Mouse (Mus musculus) heart, embryonic 14.5 days (tissue): ENCODE measurements around the gene Lbh. TPM values are rescaled to one million over a fixed set of nuclear protein-coding genes. Genes with fewer than 3 reads are reported as not detected.
A peak's percentile ranks its signal among the peaks of the same experiment; 100 is the strongest.

Experiments
- ATAC-seq: fragments of 200-750 bp; cut with Nextera tagmentation; 2 replicates; pipeline ENCODE4 v1.8.0; 2017; ENCODE audit warnings: low read depth, moderate TSS enrichment; ENCODE audit not compliant: insufficient number of reproducible peaks, insufficient read depth, low FRiP score
- H3K27ac ChIP-seq, 2 experiments: fragments of 200-500 bp in 1 of 2; fragments of 300-500 bp in 1 of 2; sonication (generic) in 1 of 2; replicated peaks in 1 of 2; 2 replicates each; pipeline ENCODE4 v1.5.1; 2012 to 2014; ENCODE audit warnings: low read depth in 2 of 2, low read length in 2 of 2, control low read depth in 1 of 2, mild to moderate bottlenecking in 1 of 2, mixed read lengths in 1 of 2; ENCODE audit not compliant: control insufficient read depth in 1 of 2, insufficient read depth in 1 of 2
- H3K27me3 ChIP-seq: fragments of 300-500 bp; sonication (generic); 2 replicates; pipeline ENCODE4 v1.6.1; 2014; ENCODE audit warnings: mild to moderate bottlenecking, low read length, control low read depth; ENCODE audit not compliant: control insufficient read depth, insufficient read depth
- H3K36me3 ChIP-seq: fragments of 300-500 bp; sonication (generic); 2 replicates; pipeline ENCODE4 v1.6.1; 2014; ENCODE audit warnings: mild to moderate bottlenecking, control low read depth, low read length, mixed read lengths; ENCODE audit not compliant: control insufficient read depth, insufficient read depth
- H3K4me1 ChIP-seq, 2 experiments: fragments of 200-500 bp in 1 of 2; fragments of 300-500 bp in 1 of 2; sonication (generic) in 1 of 2; 2 replicates each; pipeline ENCODE4 v1.6.1; 2012 to 2014; ENCODE audit warnings: low read length in 2 of 2, control low read depth in 1 of 2, mixed read lengths in 1 of 2; ENCODE audit not compliant: control insufficient read depth in 2 of 2, insufficient read depth in 2 of 2
- H3K4me2 ChIP-seq: fragments of 300-500 bp; sonication (generic); 2 replicates; pipeline ENCODE4 v1.6.1; 2014; ENCODE audit warnings: mild to moderate bottlenecking, low read length
- H3K4me3 ChIP-seq, 2 experiments: fragments of 200-500 bp in 1 of 2; fragments of 300-500 bp in 1 of 2; sonication (generic) in 1 of 2; 2 replicates each; pipeline ENCODE4 v1.5.1; 2012 to 2014; ENCODE audit warnings: low read length in 2 of 2, mild to moderate bottlenecking in 2 of 2, control low read depth in 1 of 2, low read depth in 1 of 2, moderate library complexity in 1 of 2; ENCODE audit not compliant: control insufficient read depth in 1 of 2, insufficient read depth in 1 of 2
- H3K9ac ChIP-seq: fragments of 300-500 bp; sonication (generic); 2 replicates; pipeline ENCODE4 v1.6.1; 2014; ENCODE audit warnings: mild to moderate bottlenecking, low read length
- H3K9me3 ChIP-seq: fragments of 300-500 bp; sonication (generic); 2 replicates; pipeline ENCODE4 v1.6.1; 2016; ENCODE audit warnings: low read length, control low read depth; ENCODE audit not compliant: control insufficient read depth
- whole genome bisulfite sequencing: fragments of 180-500 bp; shearing (Covaris S2); extraction: QIAGEN DNeasy Blood & Tissue Kit; methylation state at CpG from one replicate; pipeline ENCODE4 v1.1.7; 2014; 5-methylcytosine and 5-hydroxymethylcytosine counted together
- polyA plus RNA-seq: library from polyadenylated mRNA; unstranded; fragments of >200 nt; fragmentation: Nextera tagmentation; extraction: Ambion mirVana; gene quantifications from 2 replicates; pipeline ENCODE4 v1.2.1, GENCODE M21; 2014

Lbh gene
- polyA plus RNA-seq, 1 experiment from 2014 or later: 36.2 TPM

DNA sequence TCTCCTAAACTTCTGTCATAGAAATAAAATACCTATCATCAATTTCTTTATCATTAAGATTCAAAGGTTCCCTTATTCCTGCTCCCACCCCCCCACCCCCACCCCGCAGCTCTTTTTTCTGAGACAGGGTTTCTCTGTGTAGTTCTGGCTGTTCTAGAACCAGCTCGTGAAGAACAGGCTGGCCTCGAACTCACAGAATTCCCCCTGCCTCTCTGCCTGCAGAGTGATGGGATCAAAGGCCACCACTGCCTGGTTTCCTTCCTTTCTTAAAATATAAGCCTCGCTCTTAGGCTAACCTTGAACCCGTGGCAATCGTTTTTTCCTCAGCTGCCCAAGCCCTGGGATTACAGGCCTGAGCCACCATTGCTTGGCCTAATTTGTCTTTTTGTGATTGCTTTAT, 26.5 kb upstream of the Lbh start:
- Histone ChIP-seq H3K4me3 (no peak overlapping the region), H3K36me3 (no peaks in the 10 kb centered on the region), H3K9me3 (no peaks in the 10 kb centered on the region), H3K27ac (no peak overlapping the region), H3K27me3 (no peaks in the 10 kb centered on the region), H3K4me1 (peaks cover 7 to 9% of the 10 kb centered on the region in 2 experiments), H3K9ac (no peak overlapping the region), H3K4me2 (no peak overlapping the region)
- no peak for ATAC-seq
- 87% methylated on average over 6 of the region's 6 CpGs for WGBS

DNA sequence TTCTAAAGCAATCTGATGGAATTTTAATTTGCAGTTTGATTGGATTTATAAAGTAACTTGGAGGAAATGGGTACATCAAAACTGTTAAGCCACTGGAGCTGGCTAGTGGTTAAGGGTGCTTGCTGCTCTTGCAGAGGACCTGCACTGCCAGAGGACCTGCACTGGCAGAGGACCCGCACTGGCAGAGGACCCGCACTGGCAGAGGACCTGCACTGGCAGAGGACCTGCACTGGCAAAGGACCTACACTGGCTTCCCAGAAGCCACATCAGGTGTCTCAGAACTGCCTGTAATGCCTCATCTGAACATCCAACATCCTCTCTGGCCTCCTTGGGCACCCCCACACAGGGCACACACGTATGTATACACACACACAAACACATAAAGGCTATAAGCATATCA, 22.6 kb upstream of the Lbh start:
- Histone ChIP-seq H3K4me2 (no peak overlapping the region), H3K9ac (no peak overlapping the region), H3K4me1 (peaks cover 7 to 10% of the 10 kb centered on the region in 2 experiments), H3K4me3 (no peak overlapping the region), H3K27me3 (no peaks in the 10 kb centered on the region), H3K27ac (no peak overlapping the region), H3K36me3 (no peaks in the 10 kb centered on the region), H3K9me3 (no peaks in the 10 kb centered on the region)
- ATAC-seq: no peak
- WGBS: 94% methylated on average over 3 of the region's 3 CpGs

DNA sequence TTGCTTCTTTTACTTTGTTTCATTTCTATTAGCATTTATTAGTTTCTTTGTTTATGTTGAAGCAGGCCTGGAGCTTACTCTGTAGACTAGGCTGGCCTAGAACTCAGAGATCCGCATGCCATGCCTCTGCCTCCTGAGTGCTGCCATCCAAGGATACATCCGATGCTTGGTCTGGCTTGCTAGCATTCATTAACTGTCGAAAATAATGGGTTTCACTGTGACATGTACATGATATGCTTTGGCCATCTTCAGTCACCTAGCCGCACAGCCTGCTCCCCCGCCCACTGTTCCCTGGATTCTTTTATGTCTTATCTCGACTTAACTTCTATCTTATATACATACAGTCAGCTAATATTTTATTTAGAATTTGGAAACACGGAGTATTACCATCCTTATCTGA, 21.0 kb upstream of the Lbh start:
- H3K9ac ChIP-seq: no peak overlapping the region
- H3K27ac ChIP-seq: no peak overlapping the region
- WGBS: 85% methylated on average over 7 of the region's 7 CpGs
- no peaks in the 10 kb centered on the region for H3K36me3 ChIP-seq
- ATAC-seq: no peak
- no peak overlapping the region for H3K4me2 ChIP-seq
- H3K4me1 ChIP-seq: peaks cover 4 to 7% of the 10 kb centered on the region in 2 experiments; a peak in 2 of 4 replicates
- no peak overlapping the region for H3K4me3 ChIP-seq
- H3K9me3 ChIP-seq: no peaks in the 10 kb centered on the region
- H3K27me3 ChIP-seq: no peaks in the 10 kb centered on the region

DNA sequence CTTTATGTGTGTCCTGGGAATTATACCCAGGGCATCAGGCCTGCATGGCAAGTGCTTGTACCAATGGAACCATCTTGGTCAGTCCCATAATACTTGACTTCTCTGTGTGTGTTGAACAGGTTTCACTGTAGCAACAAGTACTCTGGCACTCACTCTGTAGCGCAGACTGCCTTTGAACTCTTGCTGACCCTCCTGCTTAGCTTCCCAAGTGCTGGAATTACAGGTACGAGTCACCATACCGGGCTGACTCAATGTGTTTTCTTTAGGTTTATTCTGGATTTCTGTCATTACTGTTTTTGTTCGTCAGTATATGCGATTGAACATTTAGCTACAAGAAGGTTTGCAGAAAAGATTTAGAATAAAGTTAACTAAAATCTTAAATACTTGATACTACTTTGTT, 20.1 kb upstream of the Lbh start:
- ATAC-seq: no peak

DNA sequence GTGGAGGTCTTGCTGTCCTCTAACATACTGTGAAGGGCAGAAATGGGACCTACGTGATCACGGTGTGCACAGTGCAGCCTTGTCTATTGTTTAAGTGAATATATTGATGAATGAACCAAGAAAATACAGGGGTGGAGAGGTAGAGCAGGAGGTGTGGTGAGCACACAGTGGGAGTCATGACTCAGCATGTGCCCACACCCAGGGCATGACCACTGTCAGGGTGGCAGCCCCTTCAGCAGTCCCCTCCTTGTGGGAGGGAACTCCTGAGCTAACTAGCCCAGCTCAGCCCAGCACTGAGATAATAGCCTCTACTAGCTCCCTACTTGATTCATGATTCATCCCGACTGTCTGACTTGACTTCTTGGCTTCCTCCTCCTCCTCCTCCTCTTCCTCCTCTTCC, 19.3 kb upstream of the Lbh start:
- WGBS: 57% methylated on average over 3 of the region's 3 CpGs
- no peak overlapping the region for H3K4me3 ChIP-seq
- H3K9me3 ChIP-seq: no peaks in the 10 kb centered on the region
- no peaks in the 10 kb centered on the region for H3K27me3 ChIP-seq
- no peak overlapping the region for H3K9ac ChIP-seq
- H3K4me2 ChIP-seq: no peak overlapping the region
- no peaks in the 10 kb centered on the region for H3K36me3 ChIP-seq
- no peak overlapping the region for H3K27ac ChIP-seq
- peaks cover 7 to 11% of the 10 kb centered on the region in 2 experiments for H3K4me1 ChIP-seq
- no peak for ATAC-seq

More for the DNA sequence above, 20.1 kb upstream of the Lbh start:
- Histone ChIP-seq H3K27ac (no peak overlapping the region), H3K4me2 (no peak overlapping the region), H3K9me3 (no peaks in the 10 kb centered on the region), H3K4me3 (no peak overlapping the region), H3K36me3 (no peaks in the 10 kb centered on the region), H3K9ac (no peak overlapping the region), H3K27me3 (no peaks in the 10 kb centered on the region), H3K4me1 (peaks cover 4 to 7% of the 10 kb centered on the region in 2 experiments; a peak in 2 of 4 replicates)
- WGBS: 55% methylated on average over 5 of the region's 5 CpGs

DNA sequence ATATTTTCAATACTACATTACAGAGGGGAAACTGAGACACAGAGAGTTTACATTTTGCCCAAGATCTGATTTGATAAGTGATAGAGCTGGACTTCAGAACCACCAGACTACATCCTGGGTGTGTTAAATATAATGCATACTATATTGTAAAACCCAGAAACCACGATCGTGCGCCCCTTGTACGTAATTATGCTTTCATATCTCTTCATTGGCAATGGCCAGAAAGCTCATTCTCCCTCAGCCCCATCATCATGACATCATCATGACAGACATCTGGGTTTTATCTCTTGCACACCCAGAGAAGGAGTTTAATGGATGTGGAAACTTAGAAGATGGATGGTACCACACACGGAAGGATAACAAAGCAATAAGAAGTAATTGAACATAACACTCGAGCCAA, 17.1 kb upstream of the Lbh start:
- H3K36me3 ChIP-seq: no peaks in the 10 kb centered on the region
- ATAC-seq: no peak
- H3K9me3 ChIP-seq: no peaks in the 10 kb centered on the region
- H3K9ac ChIP-seq: no peak overlapping the region
- no peak overlapping the region for H3K4me3 ChIP-seq
- H3K4me1 ChIP-seq: peaks cover 25 to 27% of the 10 kb centered on the region in 2 experiments
- H3K4me2 ChIP-seq: no peak overlapping the region
- no peaks in the 10 kb centered on the region for H3K27me3 ChIP-seq
- 84% methylated on average over 6 of the region's 6 CpGs for WGBS
- H3K27ac ChIP-seq: no peak overlapping the region

DNA sequence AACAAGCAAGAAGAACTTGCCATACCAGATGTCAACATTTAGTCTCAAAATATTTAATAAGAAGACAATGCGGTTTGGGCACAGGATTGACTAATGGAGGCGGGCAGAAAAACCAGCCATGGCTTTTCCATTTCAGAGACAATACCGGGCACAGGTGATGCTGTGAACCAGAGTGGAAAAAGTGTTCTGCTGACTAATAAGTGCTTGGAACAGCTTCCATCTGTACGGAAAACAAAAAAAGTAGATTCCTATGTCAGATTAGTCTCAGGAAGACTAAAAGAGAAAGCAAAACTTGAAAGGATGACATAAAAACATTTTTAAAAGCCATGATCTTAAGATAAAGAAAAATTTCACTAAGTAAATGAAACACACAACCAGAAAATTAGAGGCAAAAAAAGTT, 16.4 kb upstream of the Lbh start:
- ATAC-seq: no peak
- Histone ChIP-seq H3K27ac (no peak overlapping the region), H3K4me3 (no peak overlapping the region), H3K4me2 (no peak overlapping the region), H3K36me3 (no peaks in the 10 kb centered on the region), H3K9ac (no peak overlapping the region), H3K4me1 (peaks cover 30 to 31% of the 10 kb centered on the region in 2 experiments), H3K27me3 (no peaks in the 10 kb centered on the region), H3K9me3 (no peaks in the 10 kb centered on the region)
- 89% methylated on average over 4 of the region's 4 CpGs for WGBS

DNA sequence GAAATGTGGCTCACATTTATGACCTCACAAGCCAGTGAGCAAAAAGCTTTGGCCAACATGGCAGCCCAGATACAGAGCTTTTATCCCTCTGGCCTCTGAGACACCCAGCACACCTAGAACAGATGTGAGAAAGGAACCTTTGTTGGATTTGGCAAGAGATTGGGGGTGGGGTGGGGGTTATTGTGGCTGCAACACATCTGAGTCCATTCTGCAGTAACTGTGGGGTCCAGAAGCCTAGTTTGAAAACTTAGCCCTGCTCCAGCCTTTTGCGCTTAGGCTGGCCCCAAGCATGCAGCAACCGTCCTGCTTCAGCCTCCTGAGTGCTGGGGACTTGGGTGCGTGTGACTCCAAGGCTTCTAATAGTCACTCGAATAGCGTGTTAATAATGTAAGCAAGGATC, 14.8 kb upstream of the Lbh start:
- no peaks in the 10 kb centered on the region for H3K9me3 ChIP-seq
- no peak overlapping the region for H3K9ac ChIP-seq
- no peak overlapping the region for H3K4me2 ChIP-seq
- no peaks in the 10 kb centered on the region for H3K27me3 ChIP-seq
- 95% methylated on average over 5 of the region's 5 CpGs for WGBS
- H3K27ac ChIP-seq: 0 out of 4 replicates have a peak overlapping the region, but pooled peaks of 1 of the 2 experiments have one; percentile 55
- ATAC-seq: no peak
- no peak overlapping the region for H3K4me3 ChIP-seq
- H3K36me3 ChIP-seq: no peaks in the 10 kb centered on the region
- peaks cover 27 to 30% of the 10 kb centered on the region in 2 experiments for H3K4me1 ChIP-seq
